Mouse (Mus musculus): ENCODE measurements around the gene Gtf2h4.

The Gtf2h4 gene

GRCm38 (mm10) chr17:35696691-35697090, 23.2 kb upstream of the Gtf2h4 start:
- no peak for DNase-seq

GRCm38 (mm10) chr17:35695289-35695688, 21.8 kb upstream of the Gtf2h4 start:
- DNase-seq = no peak

- no peak for DNase-seq
Measured at GRCm38 (mm10) chr17:35693906-35694305, 20.4 kb upstream of the Gtf2h4 start.

GRCm38 (mm10) chr17:35692368-35692767, 18.8 kb upstream of the Gtf2h4 start:
- DNase-seq = no peak

- no peak for DNase-seq
Measured at GRCm38 (mm10) chr17:35691811-35692210, 18.3 kb upstream of the Gtf2h4 start.

GRCm38 (mm10) chr17:35689936-35690645, 16.6 kb upstream of the Gtf2h4 start:
- no peak for DNase-seq

- DNase-seq = no peak
Measured at GRCm38 (mm10) chr17:35688347-35689175, 15.0 kb upstream of the Gtf2h4 start.

- no peak for DNase-seq
Measured at GRCm38 (mm10) chr17:35685061-35685460, 11.5 kb upstream of the Gtf2h4 start.

- DNase-seq = peak; percentile 87
Measured at GRCm38 (mm10) chr17:35681986-35682385, 8.4 kb upstream of the Gtf2h4 start.

GRCm38 (mm10) chr17:35680591-35680990, 7.1 kb upstream of the Gtf2h4 start:
- peak; percentile 86 for DNase-seq

GRCm38 (mm10) chr17:35672527-35672926, 1.0 kb downstream of the Gtf2h4 start:
- DNase-seq = no peak

GRCm38 (mm10) chr17:35671846-35672245, 1.7 kb downstream of the Gtf2h4 start:
- DNase-seq = no peak

GRCm38 (mm10) chr17:35669731-35670130, 3.8 kb downstream of the Gtf2h4 start:
- no peak for DNase-seq

GRCm38 (mm10) chr17:35667334-35668065, 6.0 kb downstream of the Gtf2h4 start, which contains the start of gene Vars2:
Gene Vars2, minus strand, starts transcription at chr17:35667592.
- peak; percentile 100 for DNase-seq

- no peak for DNase-seq
Measured at GRCm38 (mm10) chr17:35666851-35667256, 6.7 kb downstream of the Gtf2h4 start.

GRCm38 (mm10) chr17:35665957-35666515, 7.5 kb downstream of the Gtf2h4 start:
- DNase-seq = no peak

GRCm38 (mm10) chr17:35653086-35653485, 20.5 kb downstream of the Gtf2h4 start:
- no peak for DNase-seq

- DNase-seq = no peak
Measured at GRCm38 (mm10) chr17:35649429-35649828, 24.1 kb downstream of the Gtf2h4 start.

- DNase-seq = no peak
Measured at GRCm38 (mm10) chr17:35643609-35644236, 29.8 kb downstream of the Gtf2h4 start, which contains the start of gene Mucl3. Gene Mucl3, minus strand, starts transcription at chr17:35643695.

- DNase-seq = peak; percentile 90
Measured at GRCm38 (mm10) chr17:35639352-35639751, 34.2 kb downstream of the Gtf2h4 start.

GRCm38 (mm10) chr17:35638475-35639190, 34.9 kb downstream of the Gtf2h4 start:
- DNase-seq = peak; percentile 98

GRCm38 (mm10) chr17:35636363-35636762, 37.2 kb downstream of the Gtf2h4 start:
- DNase-seq = no peak

Measured in heart, adult 11 months (tissue).